Mouse (Mus musculus) hindbrain, postnatal 0 days (tissue): ENCODE data around the gene Dst. TPM values are rescaled to one million over a fixed set of nuclear protein-coding genes. Genes with fewer than 3 reads are reported as not detected.
A peak's percentile ranks its signal among the peaks of the same experiment; 100 is the strongest.

ENCODE experiments used
- ATAC-seq: fragments of 200-750 bp; cut with Nextera tagmentation; 2 replicates; pipeline ENCODE4 v1.8.0; 2017; ENCODE audit warnings: mild to moderate bottlenecking, moderate TSS enrichment, moderate library complexity
- DNase-seq: peaks from one replicate; pipeline ENCODE4 v3.0.0-alpha.2; 2015; ENCODE audit warnings: low spot score
- H3K27ac ChIP-seq: fragments of 300-500 bp; sonication (generic); 2 replicates; pipeline ENCODE4 v1.5.1; 2014; ENCODE audit warnings: mild to moderate bottlenecking
- H3K27me3 ChIP-seq: fragments of 300-500 bp; sonication (generic); 2 replicates; pipeline ENCODE4 v1.6.1; 2014; ENCODE audit warnings: low read length, mixed read lengths; ENCODE audit not compliant: insufficient read depth
- H3K36me3 ChIP-seq: fragments of 300-500 bp; sonication (generic); 2 replicates; pipeline ENCODE4 v1.6.1; 2014; ENCODE audit warnings: low read length, mixed read lengths; ENCODE audit not compliant: insufficient read depth
- H3K4me1 ChIP-seq: fragments of 300-500 bp; sonication (generic); 2 replicates; pipeline ENCODE4 v1.6.1; 2014; ENCODE audit warnings: antibody characterized with exemption, low read length, mixed read lengths; ENCODE audit not compliant: insufficient read depth
- H3K4me2 ChIP-seq: fragments of 300-500 bp; sonication (generic); 2 replicates; pipeline ENCODE4 v1.6.1; 2014; ENCODE audit warnings: low read depth, mild to moderate bottlenecking, low read length, moderate library complexity, mixed read lengths
- H3K4me3 ChIP-seq: fragments of 300-500 bp; sonication (generic); 2 replicates; pipeline ENCODE4 v1.5.1; 2014; ENCODE audit warnings: low read length
- H3K9ac ChIP-seq: fragments of 300-500 bp; sonication (generic); replicated peaks from 2 replicates; pipeline ENCODE4 v1.6.1; 2014; ENCODE audit warnings: mild to moderate bottlenecking, low read length, moderate library complexity, mixed read lengths
- H3K9me3 ChIP-seq: fragments of 300-500 bp; sonication (generic); 2 replicates; pipeline ENCODE4 v1.6.1; 2016; ENCODE audit warnings: low read length, mixed read lengths
- CTCF ChIP-seq: IDR thresholded peaks from 2 replicates; pipeline ENCODE4 v1.5.1; 2016; ENCODE audit warnings: antibody characterized with exemption, control low read depth, low read depth
- WGBS: fragments of 180-500 bp; shearing (Covaris S2); extraction: QIAGEN DNeasy Blood & Tissue Kit; methylation state at CpG from one replicate; pipeline ENCODE4 v1.1.7; 2014; 5-methylcytosine and 5-hydroxymethylcytosine counted together
- polyA plus RNA-seq: library from polyadenylated mRNA; unstranded; fragments of >200 nt; fragmentation: Nextera tagmentation; extraction: Ambion mirVana; gene quantifications from 2 replicates; pipeline ENCODE4 v1.2.1, GENCODE M21; 2015
- total RNA-seq: library from RNA; depleted of rRNA; stranded (reverse); fragments of >200 nt; gene quantifications from 2 replicates; pipeline ENCODE4 v1.2.3, GENCODE M21; 2014

Gene Dst
- total and polyA plus RNA-seq, 2 experiments from 2014 or later, result 33.0 to 155 TPM

GRCm38 (mm10) chr1:34097640-34098039 lies 189.6 kb downstream of the Dst start:
- Histone ChIP-seq H3K36me3 (no peaks in the 10 kb centered on the region), H3K4me1 (peaks cover 5% of the 10 kb centered on the region), H3K27me3 (no peaks in the 10 kb centered on the region), H3K9me3 (no peaks in the 10 kb centered on the region), H3K4me2 (no peak overlapping the region), H3K27ac (peak overlapping the region; percentile 41; the same call in 1 of the 2 replicates), H3K4me3 (no peak overlapping the region), H3K9ac (no peak overlapping the region)
- ATAC-seq (peak; percentile 78), DNase-seq (peak; percentile 70)
- 23% methylated on average over 4 of the region's 4 CpGs for whole genome bisulfite sequencing
- TF ChIP-seq CTCF, result peak; percentile 66

GRCm38 (mm10) chr1:34099439-34099838 lies 191.4 kb downstream of the Dst start:
- no peak overlapping the region for H3K27ac ChIP-seq
- no peak overlapping the region for H3K4me2 ChIP-seq
- 41% methylated on average over 3 of the region's 3 CpGs for WGBS
- peaks cover 5% of the 10 kb centered on the region for H3K4me1 ChIP-seq
- DNase-seq (peak; percentile 65), ATAC-seq (no peak)
- no peak overlapping the region for H3K9ac ChIP-seq
- no peak overlapping the region for H3K4me3 ChIP-seq
- no peaks in the 10 kb centered on the region for H3K36me3 ChIP-seq
- no peaks in the 10 kb centered on the region for H3K9me3 ChIP-seq
- no peak for TF ChIP-seq CTCF
- no peaks in the 10 kb centered on the region for H3K27me3 ChIP-seq

DNA sequence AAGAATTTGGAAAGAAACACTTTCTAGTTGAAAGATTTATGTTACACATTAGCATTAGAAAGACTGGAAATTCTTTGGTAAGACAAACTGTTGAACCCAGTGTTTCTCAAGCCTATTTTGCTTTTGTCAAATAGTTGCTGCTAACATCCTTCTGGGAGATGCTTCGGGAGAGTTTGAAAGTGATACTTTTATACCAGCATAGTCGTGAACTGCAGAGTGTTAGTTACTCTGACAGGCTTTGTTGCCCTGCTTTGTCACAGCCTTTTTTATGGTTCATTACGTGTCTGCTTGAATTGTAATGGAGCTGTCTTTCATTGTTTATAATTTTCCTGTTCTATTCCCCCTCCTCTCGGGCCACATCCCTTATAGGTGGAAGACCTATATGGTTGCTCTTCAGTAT lies 192.4 kb downstream of the Dst start:
- no peak for TF ChIP-seq CTCF
- Histone ChIP-seq H3K4me2 (no peak overlapping the region), H3K9ac (no peak overlapping the region), H3K36me3 (no peaks in the 10 kb centered on the region), H3K27me3 (no peaks in the 10 kb centered on the region), H3K9me3 (no peaks in the 10 kb centered on the region), H3K4me3 (no peak overlapping the region), H3K27ac (no peak overlapping the region), H3K4me1 (peaks cover 5% of the 10 kb centered on the region)
- 30% methylated on average over 4 of the region's 4 CpGs for WGBS
- ATAC-seq (no peak), DNase-seq (no peak)

DNA sequence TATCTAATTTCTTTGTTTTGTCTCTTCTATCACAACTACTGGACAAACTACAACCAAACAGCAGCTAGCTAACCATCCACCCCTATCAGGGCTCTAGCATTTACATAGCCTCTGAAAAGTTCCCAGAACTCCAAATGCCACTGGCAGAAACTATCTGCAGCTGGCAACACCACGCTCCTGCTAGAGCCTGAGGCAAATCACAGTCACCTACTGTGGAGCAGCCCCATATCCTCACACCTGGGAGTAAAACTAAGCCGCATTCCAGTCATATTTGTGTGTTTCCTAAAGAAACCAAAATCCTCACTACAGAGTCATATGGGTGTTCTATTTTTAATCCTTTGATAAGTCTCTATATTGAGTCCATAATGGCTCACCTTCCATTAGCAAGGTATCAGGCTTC lies 194.6 kb downstream of the Dst start:
- Histone ChIP-seq H3K4me1 (peaks cover 5% of the 10 kb centered on the region; the same call in 1 of the 2 replicates), H3K9ac (no peak overlapping the region), H3K4me3 (no peak overlapping the region), H3K9me3 (no peaks in the 10 kb centered on the region), H3K36me3 (no peaks in the 10 kb centered on the region), H3K4me2 (no peak overlapping the region), H3K27ac (no peak overlapping the region), H3K27me3 (no peaks in the 10 kb centered on the region)
- WGBS, result 89% methylated on average over 2 of the region's 2 CpGs
- DNase-seq (no peak), ATAC-seq (no peak)
- TF ChIP-seq CTCF, result no peak

- Histone ChIP-seq H3K4me3 (no peak overlapping the region), H3K9me3 (no peaks in the 10 kb centered on the region), H3K27me3 (no peaks in the 10 kb centered on the region), H3K4me2 (no peak overlapping the region), H3K27ac (no peak overlapping the region), H3K4me1 (0 out of 2 replicates have a peak, but pooled peaks cover 2% of the 10 kb centered on the region), H3K36me3 (no peaks in the 10 kb centered on the region), H3K9ac (no peak overlapping the region)
- TF ChIP-seq CTCF, result no peak
- 70% methylated on average over 3 of the region's 3 CpGs for WGBS
- no peak for ATAC-seq
- no peak for DNase-seq
Observed at GRCm38 (mm10) chr1:34103176-34103575, 195.2 kb downstream of the Dst start.

DNA sequence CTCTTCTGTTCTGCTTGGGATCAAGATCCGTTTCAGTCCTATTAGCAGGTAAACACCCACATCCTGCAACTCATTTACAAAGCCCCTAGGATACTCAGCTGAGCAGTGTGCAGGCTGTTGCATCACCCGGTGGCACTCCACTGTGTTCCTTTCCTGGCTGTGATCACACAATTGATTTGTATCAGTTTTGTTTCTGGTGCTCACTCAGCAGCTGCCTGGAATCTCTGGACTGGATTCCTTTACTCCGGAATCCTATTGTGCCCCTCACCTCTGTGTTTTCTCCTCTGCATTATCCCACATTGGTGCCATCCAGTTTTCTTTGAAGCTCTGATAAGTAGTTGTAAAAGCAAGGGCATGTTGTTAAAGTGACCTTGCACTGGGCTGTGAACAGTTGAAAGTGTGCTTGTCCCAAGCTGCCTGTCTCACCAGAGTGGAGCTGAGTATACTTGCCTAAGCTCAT lies 195.7 kb downstream of the Dst start:
- Histone ChIP-seq H3K9me3 (no peaks in the 10 kb centered on the region), H3K27me3 (no peaks in the 10 kb centered on the region), H3K36me3 (no peaks in the 10 kb centered on the region), H3K4me3 (no peak overlapping the region), H3K27ac (no peak overlapping the region), H3K4me1 (no peaks in the 10 kb centered on the region), H3K4me2 (no peak overlapping the region), H3K9ac (no peak overlapping the region)
- ATAC-seq (peak; percentile 46; the same call in 1 of the 2 replicates), DNase-seq (peak; percentile 27)
- WGBS, result under 1% methylated on average over 3 of the region's 3 CpGs
- TF ChIP-seq CTCF, result no peak

DNA sequence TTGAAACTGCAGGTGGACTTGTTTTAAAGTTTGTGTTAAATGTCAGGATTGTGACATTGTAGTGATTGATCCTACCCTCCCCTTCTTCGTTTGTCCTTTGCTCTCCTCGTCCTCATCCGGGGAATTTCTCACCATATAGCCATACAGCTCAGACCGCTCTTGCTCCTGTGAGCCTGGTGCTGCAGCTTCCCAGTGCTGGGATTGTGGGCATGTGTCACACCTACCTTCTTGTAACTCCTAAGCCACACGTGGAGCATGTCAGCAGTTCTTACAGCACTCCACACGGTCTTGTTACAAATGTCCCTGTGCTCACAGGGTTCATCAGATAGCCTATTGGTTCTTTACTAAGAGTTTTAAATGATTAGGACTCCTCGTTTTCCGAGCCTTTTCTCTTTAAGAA lies 196.8 kb downstream of the Dst start:
- ATAC-seq, result no peak
- 43% methylated on average over 8 of the region's 8 CpGs for WGBS

More for the DNA sequence above, 196.8 kb downstream of the Dst start:
- Histone ChIP-seq H3K4me1 (no peaks in the 10 kb centered on the region), H3K4me2 (no peak overlapping the region), H3K9me3 (no peaks in the 10 kb centered on the region), H3K9ac (no peak overlapping the region), H3K27ac (no peak overlapping the region), H3K36me3 (no peaks in the 10 kb centered on the region), H3K4me3 (no peak overlapping the region), H3K27me3 (no peaks in the 10 kb centered on the region)
- DNase-seq, result no peak
- no peak for TF ChIP-seq CTCF
